Mouse (Mus musculus) T-helper 17 cell (primary cell): ENCODE data around the gene Hlx.

Experiments
- in situ Hi-C, 2 experiments: fragments of 300-600 bp; cut with MboI, MseI; formaldehyde crosslinking; loops; 1 replicate in 1 of 2; 2 replicates in 1 of 2; pipeline ENCODE4 v1.15.1; 2025; ENCODE audit warnings: high pct_unique_total_duplicates in 2 of 2

The Hlx gene

GRCm38 (mm10) chr1:184717016-184717568 is 15.3 kb downstream of the Hlx start:
- in situ Hi-C loops, result no loop called here

GRCm38 (mm10) chr1:184716117-184716516 is 16.3 kb downstream of the Hlx start:
- in situ Hi-C loops, result no loop called here

GRCm38 (mm10) chr1:184715693-184716092 is 16.7 kb downstream of the Hlx start:
- in situ Hi-C loops, result no loop called here

GRCm38 (mm10) chr1:184714515-184714914 is 17.9 kb downstream of the Hlx start:
- in situ Hi-C loops, result no loop called here

GRCm38 (mm10) chr1:184713716-184714115 is 18.7 kb downstream of the Hlx start:
- in situ Hi-C loops, result no loop called here

GRCm38 (mm10) chr1:184707532-184708248 is 24.7 kb downstream of the Hlx start:
- in situ Hi-C loops, result no loop called here

GRCm38 (mm10) chr1:184704901-184705300 is 27.5 kb downstream of the Hlx start:
- in situ Hi-C loops, result no loop called here

GRCm38 (mm10) chr1:184699295-184699694 is 33.1 kb downstream of the Hlx start:
- in situ Hi-C loops, result no loop called here

- in situ Hi-C loops, result no loop called here
Measured at GRCm38 (mm10) chr1:184695451-184695850, 37.0 kb downstream of the Hlx start.

GRCm38 (mm10) chr1:184692204-184692904 is 40.1 kb downstream of the Hlx start:
- in situ Hi-C loops, result no loop called here

- in situ Hi-C loops, result no loop called here
Measured at GRCm38 (mm10) chr1:184691240-184691639, 41.2 kb downstream of the Hlx start.

- in situ Hi-C loops, result no loop called here
Measured at GRCm38 (mm10) chr1:184688026-184688425, 44.4 kb downstream of the Hlx start.

GRCm38 (mm10) chr1:184687512-184687911 is 44.9 kb downstream of the Hlx start:
- in situ Hi-C loops, result no loop called here

GRCm38 (mm10) chr1:184683541-184683940 is 48.9 kb downstream of the Hlx start:
- in situ Hi-C loops, result no loop called here

GRCm38 (mm10) chr1:184679416-184679965 is 52.9 kb downstream of the Hlx start:
- in situ Hi-C loops, result no loop called here

- in situ Hi-C loops, result no loop called here
Measured at GRCm38 (mm10) chr1:184677641-184678040, 54.8 kb downstream of the Hlx start.
